Mouse (Mus musculus) erythroblast, embryonic 14.5 days (primary cell): ENCODE measurements around the gene Edem1.

ENCODE experiments used
- GATA1 ChIP-seq: IDR thresholded peaks from 2 replicates; pipeline ENCODE4 v1.6.1; 2012; ENCODE audit warnings: low read length, inconsistent platforms, mixed read lengths
- TAL1 ChIP-seq: IDR thresholded peaks from 3 replicates; pipeline ENCODE4 v1.6.1; 2012; ENCODE audit warnings: low read length, inconsistent platforms, mixed read lengths

GRCm38 (mm10) chr6:108810237-108810636 lies 18.2 kb upstream of the Edem1 start:
- TF ChIP-seq TAL1 (no peak), GATA1 (no peak)
